Mouse (Mus musculus): ENCODE measurements around the gene Eif5.

- TF ChIP-seq CTCF (IDR thresholded peaks at IDR 0.05; ENCODE audit: low read depth, low read length) (no peak), POLR2A (IDR thresholded peaks at IDR 0.05; ENCODE audit: extremely low read depth, insufficient read depth, low read length) (no peak)
Measured at GRCm38 (mm10) chr12:111512572-111513063, 25.2 kb upstream of the Eif5 start.

All from liver, adult 2 months (tissue).